Mouse (Mus musculus) central nervous system, embryonic 18 days (tissue): ENCODE data around the gene Srpk2. TPM values are rescaled to one million over a fixed set of nuclear protein-coding genes. Genes with fewer than 3 reads are reported as not detected.

ENCODE experiments used
- polyA plus RNA-seq: library from polyadenylated mRNA; depleted of rRNA; stranded (reverse); fragments of >200 nt; gene quantifications from 2 replicates; pipeline ENCODE4 v1.2.3, GENCODE M21; 2012; rRNA removed

Gene Srpk2
- polyA plus RNA-seq, result 67.7 and 72.3 TPM in 2 replicates

GRCm38 (mm10) chr5:23684517-23684916 is at the start of gene Srpk2:
TSS of gene Srpk2 (minus strand) at chr5:23684617.

Other genes with a start within 250 kb of the Srpk2 start
- 25.5 and 25.9 TPM in 2 replicates for gene Pus7, start 99.1 kb upstream of the Srpk2 start, polyA plus RNA-seq
- 18.0 and 19.6 TPM in 2 replicates for gene Rint1, start 103.1 kb upstream of the Srpk2 start, polyA plus RNA-seq
- 91.4 and 92.1 TPM in 2 replicates for gene Tomm7, start 159.5 kb upstream of the Srpk2 start, polyA plus RNA-seq